Mouse (Mus musculus) c-Kit-positive CD71-negative TER-119-negative erythroid progenitor cells, embryonic 14.5 days (primary cell): ENCODE measurements around the gene Chchd3.

Source experiments
- DNase-seq: peaks from one replicate; pipeline ENCODE4 v3.0.0-alpha.2; 2013; ENCODE audit warnings: low read depth

The Chchd3 gene

GRCm38 (mm10) chr6:32935576-32935975 is 124.5 kb downstream of the Chchd3 start:
- DNase-seq, result no peak

- no peak for DNase-seq
These were observed 128.8 kb downstream of the Chchd3 start for GRCm38 (mm10) chr6:32931106-32931770.

- no peak for DNase-seq
These were observed 137.7 kb downstream of the Chchd3 start for GRCm38 (mm10) chr6:32922391-32922790.

GRCm38 (mm10) chr6:32920091-32920490 is 140.0 kb downstream of the Chchd3 start:
- no peak for DNase-seq

GRCm38 (mm10) chr6:32910692-32911091 is 149.4 kb downstream of the Chchd3 start:
- no peak for DNase-seq

GRCm38 (mm10) chr6:32899061-32899460 is 161.0 kb downstream of the Chchd3 start:
- DNase-seq, result no peak

GRCm38 (mm10) chr6:32894100-32894499 is 166.0 kb downstream of the Chchd3 start:
- no peak for DNase-seq

- DNase-seq, result no peak
These were observed 169.3 kb downstream of the Chchd3 start for GRCm38 (mm10) chr6:32890726-32891125.

- DNase-seq, result no peak
These were observed 171.0 kb downstream of the Chchd3 start for GRCm38 (mm10) chr6:32888894-32889529.

- no peak for DNase-seq
These were observed 181.5 kb downstream of the Chchd3 start for GRCm38 (mm10) chr6:32878586-32878985.

GRCm38 (mm10) chr6:32874176-32874575 is 185.9 kb downstream of the Chchd3 start:
- no peak for DNase-seq

- no peak for DNase-seq
These were observed 187.3 kb downstream of the Chchd3 start for GRCm38 (mm10) chr6:32872805-32873204.

- DNase-seq, result peak; percentile 9
These were observed 209.1 kb downstream of the Chchd3 start for GRCm38 (mm10) chr6:32850960-32851359.

GRCm38 (mm10) chr6:32848974-32849373 is 211.1 kb downstream of the Chchd3 start:
- no peak for DNase-seq

- DNase-seq, result no peak
These were observed 214.6 kb downstream of the Chchd3 start for GRCm38 (mm10) chr6:32845463-32845862.

- no peak for DNase-seq
These were observed 222.1 kb downstream of the Chchd3 start for GRCm38 (mm10) chr6:32837939-32838301.

GRCm38 (mm10) chr6:32837165-32837938 is 222.7 kb downstream of the Chchd3 start:
- no peak for DNase-seq

- DNase-seq, result no peak
These were observed 236.0 kb downstream of the Chchd3 start for GRCm38 (mm10) chr6:32823856-32824620.

GRCm38 (mm10) chr6:32818961-32819360 is 241.1 kb downstream of the Chchd3 start:
- no peak for DNase-seq

GRCm38 (mm10) chr6:32808796-32809195 is 251.3 kb downstream of the Chchd3 start:
- DNase-seq, result no peak

- DNase-seq, result no peak
These were observed 252.3 kb downstream of the Chchd3 start for GRCm38 (mm10) chr6:32807771-32808170.

- DNase-seq, result no peak
These were observed 256.4 kb downstream of the Chchd3 start for GRCm38 (mm10) chr6:32803646-32804045.
